Mouse (Mus musculus) kidney, postnatal 0 days (tissue): ENCODE data around the gene Slc5a4a. TPM values are rescaled to one million over a fixed set of nuclear protein-coding genes. Genes with fewer than 3 reads are reported as not detected.

Source experiments
- ATAC-seq: fragments of 200-750 bp; cut with Nextera tagmentation; replicated peaks from 2 replicates; pipeline ENCODE4 v1.8.0; 2017; ENCODE audit warnings: low read depth, moderate number of reproducible peaks, moderate TSS enrichment, moderate library complexity; ENCODE audit not compliant: low FRiP score
- DNase-seq: peaks from one replicate; pipeline ENCODE4 v3.0.0-alpha.2; 2016; ENCODE audit warnings: low spot score
- H3K27ac ChIP-seq: fragments of 300-500 bp; sonication (generic); 2 replicates; pipeline ENCODE4 v1.5.1; 2014; ENCODE audit warnings: mild to moderate bottlenecking
- H3K27me3 ChIP-seq: fragments of 300-500 bp; sonication (generic); 2 replicates; pipeline ENCODE4 v1.6.1; 2014; ENCODE audit warnings: low read length, mixed read lengths; ENCODE audit not compliant: insufficient read depth
- H3K36me3 ChIP-seq: fragments of 300-500 bp; sonication (generic); 2 replicates; pipeline ENCODE4 v1.6.1; 2014; ENCODE audit warnings: low read length, mixed read lengths; ENCODE audit not compliant: insufficient read depth
- H3K4me1 ChIP-seq: fragments of 300-500 bp; sonication (generic); replicated peaks from 2 replicates; pipeline ENCODE4 v1.6.1; 2014; ENCODE audit warnings: antibody characterized with exemption, low read length, mixed read lengths; ENCODE audit not compliant: insufficient read depth
- H3K4me2 ChIP-seq: fragments of 300-500 bp; sonication (generic); 2 replicates; pipeline ENCODE4 v1.6.1; 2014; ENCODE audit warnings: mild to moderate bottlenecking, low read length, moderate library complexity, mixed read lengths
- H3K4me3 ChIP-seq: fragments of 300-500 bp; sonication (generic); replicated peaks from 2 replicates; pipeline ENCODE4 v1.5.1; 2014; ENCODE audit warnings: low read depth, low read length
- H3K9ac ChIP-seq: fragments of 300-500 bp; sonication (generic); 2 replicates; pipeline ENCODE4 v1.6.1; 2014; ENCODE audit warnings: low read depth, low read length
- H3K9me3 ChIP-seq: fragments of 300-500 bp; sonication (generic); replicated peaks from 2 replicates; pipeline ENCODE4 v1.6.1; 2016; ENCODE audit warnings: low read length, inconsistent platforms, mixed read lengths
- CTCF ChIP-seq: IDR thresholded peaks from 2 replicates; pipeline ENCODE4 v1.5.1; 2016; ENCODE audit warnings: antibody characterized with exemption, low read depth, mild to moderate bottlenecking, moderate library complexity
- WGBS: fragments of 180-500 bp; shearing (Covaris S2); extraction: QIAGEN DNeasy Blood & Tissue Kit; methylation state at CpG from one replicate; pipeline ENCODE4 v1.1.7; 2014; 5-methylcytosine and 5-hydroxymethylcytosine counted together
- microRNA counts: library from miRNA; unstranded; fragments of <30 nt; microRNA quantifications from one replicate; lab custom pipeline; 2015
- microRNA-seq: library from miRNA; unstranded; fragments of <30 nt; microRNA quantifications from one replicate; pipeline ENCODE4, GENCODE M21; 2016
- polyA plus RNA-seq: library from polyadenylated mRNA; unstranded; fragments of >200 nt; fragmentation: Nextera tagmentation; extraction: Ambion mirVana; gene quantifications from 2 replicates; pipeline ENCODE4 v1.2.1, GENCODE M21; 2015

Slc5a4a gene
- polyA plus RNA-seq, 1 experiment from 2014 or later, result not detected

DNA sequence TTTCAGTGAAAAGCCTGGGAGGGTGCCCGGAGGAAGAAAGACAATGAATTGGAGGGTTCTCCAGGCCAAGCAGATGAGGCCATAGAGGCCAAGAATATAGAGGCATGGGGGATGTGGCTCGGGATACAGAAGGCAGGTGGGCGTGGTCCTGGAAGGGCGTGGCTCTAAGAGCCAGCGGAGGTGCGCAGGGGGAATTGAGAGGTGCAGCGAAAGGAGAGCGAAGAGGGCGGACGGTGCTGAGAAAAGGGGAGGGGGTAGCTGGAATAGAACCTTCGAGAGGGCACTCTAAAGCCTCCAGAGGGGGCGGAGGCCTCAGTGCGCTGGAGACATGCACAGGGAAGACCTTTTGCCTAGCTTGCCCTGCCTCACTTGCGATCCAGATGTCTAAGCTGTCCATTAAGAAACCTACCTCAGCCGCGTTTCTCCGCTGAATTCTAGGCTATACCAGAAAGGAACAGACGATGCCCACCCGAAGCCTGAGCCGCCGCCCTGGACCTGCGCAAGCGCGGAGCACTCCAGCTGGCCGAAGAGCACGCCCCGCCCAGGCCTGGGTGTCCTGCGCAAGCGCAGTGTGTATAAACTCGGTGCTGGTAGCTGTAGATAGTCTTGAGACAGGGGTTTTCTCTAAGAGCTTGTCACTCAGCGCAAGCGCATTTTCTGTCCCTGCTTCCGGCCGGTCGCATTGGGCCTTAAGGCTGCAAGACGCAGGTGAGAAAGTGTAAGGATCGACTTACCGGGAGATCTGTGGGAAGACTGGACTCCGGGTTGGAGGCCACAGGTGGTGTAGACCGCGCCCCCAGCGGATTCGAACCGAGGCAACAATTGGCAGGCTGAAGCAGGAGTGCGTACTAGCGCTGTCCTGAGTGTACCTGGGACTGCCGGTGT, 90.3 kb downstream of the Slc5a4a start, which contains the start of gene Prmt2:
Gene Prmt2 (minus strand): TSS at position 525 of the 885 bp plus-strand sequence.
- peak; percentile 21; the same call in 1 of the 2 replicates for TF ChIP-seq CTCF
- Histone ChIP-seq H3K36me3 (no peaks in the 10 kb centered on the region), H3K4me2 (peak within 1 kb of the TSS; percentile 76), H3K9me3 (no peaks in the 10 kb centered on the region), H3K27ac (peak within 1 kb of the TSS; percentile 79), H3K27me3 (no peaks in the 10 kb centered on the region), H3K9ac (peak within 1 kb of the TSS; percentile 67), H3K4me1 (no peaks in the 10 kb centered on the region), H3K4me3 (peak within 1 kb of the TSS; percentile 67)
- ATAC-seq (peak; percentile 97), DNase-seq (peak; percentile 96)
- WGBS, result under 1% methylated on average over 45 of the region's 47 CpGs

MicroRNA genes within 50 kb of the gene (microRNA counts, 519-probe panel; counts per million panel counts)
- microRNA mmu-miR-678 (lab: Ali Mortazavi, UCI), result 330 counts per million, percentile 68 among the panel's probes with 10 or more counts

Small RNAs within 50 kb of the gene (microRNA-seq; reads per million reads assigned to microRNA genes)
- not detected for gene Mir678

Other genes starting within 250 kb of the Slc5a4a start
- gene Smarcb1, start 225.8 kb upstream of the Slc5a4a start, polyA plus RNA-seq, result 149 and 168 TPM in 2 replicates
- 520 and 541 TPM in 2 replicates for gene Chchd10, start 214.3 kb upstream of the Slc5a4a start, polyA plus RNA-seq
- gene Mmp11, start 211.0 kb upstream of the Slc5a4a start, polyA plus RNA-seq, result 39.4 and 43.2 TPM in 2 replicates
- 0.32 and 0.39 TPM in 2 replicates for gene Gm867, start 206.8 kb upstream of the Slc5a4a start, polyA plus RNA-seq
- gene Vpreb3, start 204.4 kb upstream of the Slc5a4a start, polyA plus RNA-seq, result 0.78 and 0.97 TPM in 2 replicates
- 0.16 TPM in 1 of 2 replicates, not detected in the other for gene Gm5134, start 192.9 kb upstream of the Slc5a4a start, polyA plus RNA-seq
- gene Zfp280b, start 114.8 kb upstream of the Slc5a4a start, polyA plus RNA-seq, result 12.4 and 15.1 TPM in 2 replicates
- 0.06 and 0.14 TPM in 2 replicates for gene Slc5a4b, start 36.5 kb upstream of the Slc5a4a start, polyA plus RNA-seq
- gene Prmt2, start 90.4 kb downstream of the Slc5a4a start, polyA plus RNA-seq, result 38.0 and 44.1 TPM in 2 replicates
- 0.42 and 0.45 TPM in 2 replicates for gene S100b, start 106.4 kb downstream of the Slc5a4a start, polyA plus RNA-seq
- 7.6 and 8.2 TPM in 2 replicates for gene Dip2a, start 197.8 kb downstream of the Slc5a4a start, polyA plus RNA-seq